8 mouse cellular contexts compared by ENCODE assay signal in the genomic region with DNA sequence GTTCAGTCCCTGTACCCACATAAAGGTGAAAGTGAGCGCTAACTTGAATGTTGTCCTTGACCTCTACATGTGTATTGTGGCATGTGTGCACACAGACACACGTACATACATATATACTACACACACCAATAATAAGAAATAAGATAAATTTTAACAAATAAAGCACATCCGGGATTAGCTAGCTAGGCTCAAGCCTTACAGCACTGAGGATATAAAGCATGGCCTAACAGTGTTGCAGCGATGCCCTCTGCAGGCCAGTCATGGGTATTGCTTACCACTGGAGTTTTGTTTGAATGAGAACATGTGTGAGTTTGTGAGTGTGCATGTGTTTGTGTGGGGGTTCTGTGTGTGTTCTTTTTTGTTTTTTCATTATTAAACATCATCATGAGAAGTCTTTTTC. TPM values are rescaled to one million over a fixed set of nuclear protein-coding genes. Genes with fewer than 3 reads are reported as not detected.
A peak's percentile ranks its signal among the peaks of the same experiment; 100 is the strongest.
DNase-seq lines count a peak whose midpoint lies in the region; ATAC-seq and TF ChIP-seq lines count a peak whose summit lies in the region.

No protein-coding gene starts in this region.

- DNase-seq in gastrocnemius, adult 2 months: no peak
- DNase-seq in gastrocnemius, postnatal 10 days: no peak
- peak; percentile 52 to 65 for DNase-seq in right cerebral cortex, postnatal 10 days (ENCODE audit: low spot score in 2 of 2)
- no peak for DNase-seq in right cerebral cortex, adult 18-20 months
- peak; percentile 51 to 72 for DNase-seq in left cerebral cortex, postnatal 14 days (ENCODE audit: low spot score in 2 of 2)
- DNase-seq in right cerebral cortex, postnatal 4 days: peak; percentile 59
- DNase-seq in gastrocnemius, postnatal 4 days (ENCODE audit: low spot score in 2 of 2): no peak

- peak; percentile 73 for TF ChIP-seq CTCF in gastrocnemius, adult 2 months (IDR thresholded peaks at IDR 0.05)

- no peak overlapping the region for H3K4me3 ChIP-seq in gastrocnemius, adult 2 months

- intact Hi-C loops in gastrocnemius, adult 2 months (cut with DNase I): no loop called here
- intact Hi-C loops in left cerebral cortex, postnatal 14 days (cut with DNase I): no loop called here

- H3K27ac ChIP-seq in gastrocnemius, adult 2 months: no peak overlapping the region

- peak; percentile 64; the same call in 1 of the 2 replicates for ATAC-seq in erythroblast, adult 5-6 weeks (replicated peaks; ENCODE audit: low FRiP score, poor library complexity, severe bottlenecking)

RNA-seq across cellular contexts. Expression of a gene that starts 47.2 kb away (rescaled TPM):
- total RNA-seq in gastrocnemius, adult 2 months (2021): 10 to 100 TPM; 54.7 to 61.6 TPM
- total RNA-seq in gastrocnemius, postnatal 10 days (2021): 10 to 100 TPM; 50.6 to 59.4 TPM
- 18.6 and 22.2 TPM in 2 replicates for total RNA-seq in erythroblast, adult 5-6 weeks (2015; ENCODE audit: low replicate concordance)
- 19.2 and 21.2 TPM in 2 replicates for total RNA-seq in erythroblast, adult 5-6 weeks (2017; ENCODE audit: low replicate concordance)
- total RNA-seq in left cerebral cortex, postnatal 14 days (2021): 100 to 1,000 TPM; 123 to 127 TPM
- 10 to 100 TPM; 67.4 to 71.8 TPM for total RNA-seq in gastrocnemius, postnatal 4 days (2021)

RNA-seq across cellular contexts. Expression of a gene that starts 48.6 kb away (rescaled TPM):
- 1 to 10 TPM; 4.3 to 5.0 TPM for total RNA-seq in gastrocnemius, adult 2 months (2021)
- 1 to 10 TPM; 5.5 to 6.1 TPM for total RNA-seq in gastrocnemius, postnatal 10 days (2021)
- 8.4 and 12.3 TPM in 2 replicates for total RNA-seq in erythroblast, adult 5-6 weeks (2015; ENCODE audit: low replicate concordance)
- total RNA-seq in erythroblast, adult 5-6 weeks (2017; ENCODE audit: low replicate concordance): 3.2 and 9.5 TPM in 2 replicates
- total RNA-seq in left cerebral cortex, postnatal 14 days (2021): 1 to 10 TPM; 6.3 to 9.0 TPM
- total RNA-seq in gastrocnemius, postnatal 4 days (2021): 1 to 10 TPM; 8.1 to 8.3 TPM

Comparison
In these comparisons a context has a peak if more than half of its experiments do, and no peak if none do; other contexts are left out.
1. DNase-seq: peak in right cerebral cortex, postnatal 10 days (2 of 2), left cerebral cortex, postnatal 14 days (2 of 2) and right cerebral cortex, postnatal 4 days (single experiment); none in gastrocnemius, adult 2 months (single experiment), gastrocnemius, postnatal 10 days (single experiment), right cerebral cortex, adult 18-20 months (single experiment) and gastrocnemius, postnatal 4 days (0 of 2).